Mouse (Mus musculus): ENCODE results near the gene Lmtk3.

The Lmtk3 gene

DNA sequence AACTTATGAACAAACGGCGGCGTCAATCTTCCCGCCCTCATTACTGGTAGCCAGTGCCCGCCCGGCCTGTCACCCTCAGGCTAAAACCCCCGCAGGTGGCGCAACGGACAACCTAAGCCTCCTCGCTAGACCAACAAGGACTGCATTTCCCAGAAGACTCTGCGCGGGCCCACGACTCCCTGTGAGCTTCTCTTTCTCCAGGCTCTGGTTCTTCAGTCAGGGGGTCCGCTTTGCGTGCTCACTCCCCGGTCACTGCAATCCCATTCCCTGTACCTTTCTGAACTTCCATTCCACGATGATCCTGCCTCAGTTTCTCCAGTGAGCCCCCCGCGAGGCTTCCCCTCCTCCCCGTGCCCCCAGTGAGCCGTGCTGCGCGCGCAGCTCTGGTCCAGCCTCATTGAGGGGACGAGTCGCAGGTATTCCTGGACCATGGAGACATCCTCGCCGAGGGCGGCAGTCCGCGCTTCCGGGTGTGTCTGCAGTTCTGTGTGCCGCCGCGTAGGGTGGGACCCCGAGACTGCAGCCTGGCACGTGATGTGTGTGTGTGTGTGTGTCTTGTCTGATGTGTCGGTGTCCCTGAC, at the start of gene Lmtk3:
Lmtk3 (plus strand) TSS at position 228 of the 581 bp plus-strand sequence.
- peak in 1 of 2 experiments; percentile 45 for DNase-seq (ENCODE audit: low spot score in 2 of 2)

DNA sequence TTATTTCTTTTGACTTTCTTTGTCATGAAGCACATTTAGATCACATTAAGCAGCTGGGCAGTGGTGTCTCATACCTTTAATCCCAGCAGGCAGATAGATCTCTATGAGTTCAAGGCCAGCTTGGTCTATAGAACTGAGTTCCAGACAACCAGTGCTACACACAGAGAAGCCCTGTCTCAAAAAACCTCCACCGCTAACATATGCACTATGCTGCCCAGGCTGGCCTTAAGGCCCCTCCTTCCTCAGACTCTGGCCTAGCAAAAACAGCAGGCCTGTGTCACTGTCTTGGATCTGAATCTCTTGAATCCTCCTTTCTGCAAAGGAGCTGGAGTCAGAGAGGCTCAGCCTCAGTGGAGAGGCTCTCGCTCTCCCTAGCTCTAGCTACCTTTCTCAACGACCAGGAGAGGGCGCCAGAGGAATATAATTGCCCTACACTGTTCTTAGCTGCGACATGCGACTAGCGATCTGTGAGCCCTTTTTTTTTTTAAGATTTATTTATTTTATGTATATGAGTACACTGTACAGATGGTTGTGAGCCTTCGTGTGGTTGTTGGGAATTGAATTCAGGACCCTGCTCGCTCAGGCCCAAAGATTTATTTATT, 44.3 kb upstream of the Lmtk3 start:
- peak; percentile 74 to 90 for DNase-seq (ENCODE audit: low spot score in 2 of 2)

DNA sequence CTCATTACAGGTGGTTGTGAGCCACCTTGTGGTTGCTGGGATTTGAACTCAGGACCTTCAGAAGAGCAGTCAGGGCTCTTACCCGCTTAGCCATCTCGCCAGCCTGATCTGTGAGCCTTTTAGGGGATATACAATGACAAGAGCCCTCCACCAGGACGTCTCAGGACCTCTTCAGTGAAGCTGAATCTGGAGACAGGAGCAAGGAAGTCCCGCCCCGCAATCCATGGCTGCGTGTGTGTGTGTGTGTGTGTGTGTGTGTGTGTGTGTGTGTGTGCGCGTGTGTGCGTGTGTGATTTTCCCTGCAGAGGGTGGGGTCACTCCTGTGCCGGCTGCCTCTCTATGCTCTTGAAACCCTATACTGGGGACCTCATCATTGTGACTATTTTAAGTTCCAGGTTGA, 43.7 kb upstream of the Lmtk3 start:
- DNase-seq (ENCODE audit: low spot score in 2 of 2) = no peak

DNA sequence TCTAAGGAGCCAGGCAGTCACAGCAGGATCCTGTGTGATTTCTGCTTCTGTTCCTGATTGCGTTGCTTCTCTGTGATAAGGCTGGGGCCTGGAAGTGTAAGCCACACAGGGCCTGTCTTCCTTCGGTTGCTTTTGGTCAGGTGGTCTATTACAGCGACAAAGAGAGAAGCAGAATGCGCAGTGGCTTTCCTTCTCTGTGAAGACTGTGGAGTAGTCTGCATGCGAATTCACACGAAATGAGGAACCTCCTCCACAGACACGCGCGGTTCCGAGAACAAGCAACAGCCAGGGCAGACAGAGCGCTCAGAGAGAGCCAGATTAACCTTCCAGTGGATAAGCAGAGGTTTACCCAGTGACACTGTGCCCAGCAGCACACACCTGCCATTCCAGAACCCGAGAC, 42.2 kb upstream of the Lmtk3 start:
- DNase-seq (ENCODE audit: low spot score in 2 of 2) = no peak

DNA sequence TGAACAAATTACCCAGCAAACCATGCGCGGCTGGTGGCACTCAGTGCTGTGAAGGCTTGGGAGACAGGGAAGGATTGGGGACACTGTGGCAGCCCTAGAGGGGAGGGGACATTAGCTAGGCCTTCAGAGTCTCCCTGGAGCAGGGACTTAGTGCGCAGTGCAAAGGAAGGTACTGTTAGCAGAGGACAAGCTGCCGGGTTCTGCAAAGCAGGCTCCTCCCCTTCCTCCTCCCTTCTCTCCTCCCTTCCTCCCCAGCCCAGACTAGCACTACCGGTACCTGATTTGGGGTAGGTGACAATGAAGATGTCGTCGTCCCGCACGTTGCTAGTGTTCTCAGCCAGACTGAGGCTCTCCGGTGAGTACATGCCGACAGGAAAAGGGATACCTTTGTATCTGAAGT, 41.8 kb upstream of the Lmtk3 start:
- DNase-seq (ENCODE audit: low spot score in 2 of 2) = no peak

DNA sequence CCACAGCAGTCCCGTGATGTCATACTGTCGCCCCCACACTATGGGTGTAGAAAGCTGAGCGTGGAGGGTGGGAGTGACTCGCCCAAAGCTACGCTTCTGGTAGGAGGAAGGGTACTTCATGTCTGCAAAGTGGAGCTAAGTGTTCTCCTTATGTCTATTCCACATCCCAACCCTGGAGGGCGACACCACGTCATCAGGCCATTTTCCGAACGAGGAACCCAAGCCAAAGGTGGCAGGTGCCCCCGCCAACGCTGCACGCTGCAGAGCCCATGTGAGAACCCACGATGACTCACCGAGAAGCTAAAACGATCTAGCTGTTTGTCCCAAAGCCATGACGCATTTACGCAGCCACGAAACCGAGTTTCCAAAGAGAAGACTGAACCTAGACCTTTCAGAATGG, 41.2 kb upstream of the Lmtk3 start:
- DNase-seq (ENCODE audit: low spot score in 2 of 2) = no peak

DNA sequence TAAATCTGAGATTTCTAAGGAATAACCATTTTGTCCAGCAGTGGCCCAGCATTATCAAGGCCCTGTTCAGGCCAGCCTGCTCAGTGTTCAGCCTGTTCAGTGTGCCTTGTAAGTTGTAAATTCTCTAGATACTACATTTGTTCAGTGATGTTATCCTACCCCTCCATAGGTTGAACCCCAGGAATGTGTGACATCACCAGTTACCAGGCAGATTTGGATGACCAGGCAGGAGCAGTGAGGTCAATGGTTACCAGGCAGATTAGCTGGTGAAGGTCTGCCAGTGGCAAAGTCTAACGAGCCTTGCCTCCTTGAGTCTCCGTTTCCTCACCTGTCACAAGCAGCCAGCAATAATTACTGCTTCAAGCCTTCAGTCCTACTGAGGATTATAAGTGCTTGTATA, 39.2 kb upstream of the Lmtk3 start:
- DNase-seq (ENCODE audit: low spot score in 2 of 2) = peak; percentile 64 to 79

DNA sequence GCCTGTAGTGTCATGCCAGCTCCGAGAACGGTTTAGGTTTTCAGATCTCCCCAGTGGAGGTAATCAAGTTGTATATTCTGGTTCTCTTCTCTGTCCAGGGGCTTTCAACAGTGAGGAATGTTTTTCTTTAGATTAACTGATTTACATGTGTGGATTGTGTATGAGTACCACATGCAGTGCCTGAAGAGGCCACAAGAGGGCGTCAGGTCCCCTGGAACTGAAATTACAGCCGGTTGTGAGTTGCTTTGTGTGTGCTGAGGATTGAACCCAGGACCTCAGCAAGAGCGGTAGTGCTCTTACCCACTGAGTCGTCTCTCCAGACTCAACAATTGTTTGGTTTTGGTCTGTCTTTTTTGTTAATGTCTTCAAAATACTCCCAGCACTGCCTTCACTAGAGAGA, 37.0 kb upstream of the Lmtk3 start:
- no peak for DNase-seq (ENCODE audit: low spot score in 2 of 2)

DNA sequence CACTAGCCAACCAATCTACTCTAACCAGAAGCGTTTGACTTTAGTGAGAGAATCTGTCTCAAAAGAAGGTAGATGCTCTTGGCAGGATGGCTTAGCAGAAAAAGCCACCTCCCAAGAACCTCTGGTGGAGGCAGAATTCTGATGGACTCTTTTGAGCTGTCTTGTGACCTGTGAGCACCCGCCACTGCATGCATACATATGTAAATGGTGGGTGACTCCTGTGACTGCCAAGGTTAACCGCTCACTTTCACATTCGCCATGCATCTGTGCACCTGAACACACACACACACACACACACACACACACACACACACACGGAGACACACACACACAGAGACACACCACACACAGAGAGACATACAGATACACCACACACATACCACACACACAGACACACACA, 36.1 kb upstream of the Lmtk3 start:
- DNase-seq (ENCODE audit: low spot score in 2 of 2) = no peak

DNA sequence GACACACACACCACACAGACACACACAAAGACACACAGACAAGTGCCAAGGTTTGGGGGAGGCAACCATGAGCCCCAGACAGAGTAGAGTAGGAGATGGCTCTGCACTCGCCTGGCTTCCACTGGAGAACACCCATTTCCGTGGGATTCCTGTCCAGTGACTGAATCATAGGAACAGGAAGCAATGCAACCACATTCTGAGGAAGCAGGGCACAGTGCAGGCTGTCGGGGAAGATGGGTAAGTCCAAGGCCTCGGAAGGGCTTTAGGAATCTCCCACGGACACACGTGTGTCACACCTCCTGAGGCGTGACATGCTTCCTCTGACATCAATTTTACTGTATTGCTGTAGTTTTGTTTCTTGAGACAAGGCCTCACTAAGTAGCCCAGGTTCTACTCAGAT, 35.4 kb upstream of the Lmtk3 start:
- no peak for DNase-seq (ENCODE audit: low spot score in 2 of 2)

DNA sequence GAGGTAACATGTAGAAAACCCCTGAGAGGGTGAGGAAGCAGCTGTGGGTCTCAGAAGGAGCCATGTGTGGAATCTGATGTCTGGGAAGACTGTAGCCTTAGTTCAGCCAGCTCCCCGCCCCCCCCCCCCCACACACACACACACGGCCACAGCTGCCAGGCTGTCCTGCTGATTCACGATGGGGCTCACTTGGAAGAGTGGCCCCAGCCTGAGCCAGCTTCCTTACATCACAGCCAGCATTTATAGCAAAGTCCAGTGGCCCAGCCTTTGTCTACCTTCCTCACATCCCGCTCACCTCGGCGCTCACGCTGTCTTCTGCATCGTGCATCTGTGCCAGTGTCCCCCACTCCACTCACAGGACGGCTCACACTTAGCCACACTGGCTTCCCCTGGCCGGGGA, 34.1 kb upstream of the Lmtk3 start:
- DNase-seq (ENCODE audit: low spot score in 2 of 2) = no peak

DNA sequence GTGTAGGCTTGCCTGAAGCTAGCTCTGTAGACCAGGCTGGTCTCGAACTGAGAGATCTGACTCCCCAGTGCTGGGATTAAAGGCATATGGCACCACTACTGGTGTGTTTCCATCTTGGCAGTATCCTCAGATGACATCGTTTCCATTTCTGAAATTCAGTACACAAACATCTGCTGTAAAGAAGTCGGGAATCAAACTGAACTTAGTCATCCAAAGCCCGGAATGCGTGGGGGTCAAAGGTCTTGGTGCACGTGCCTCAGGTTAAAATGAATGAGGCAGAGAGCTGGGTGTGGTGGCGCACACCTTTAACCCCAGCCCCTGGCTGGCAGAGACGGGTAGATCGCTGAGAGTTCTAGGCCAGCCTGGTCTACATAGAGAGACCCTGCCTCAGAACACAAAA, 33.4 kb upstream of the Lmtk3 start:
- DNase-seq (ENCODE audit: low spot score in 2 of 2) = no peak

DNA sequence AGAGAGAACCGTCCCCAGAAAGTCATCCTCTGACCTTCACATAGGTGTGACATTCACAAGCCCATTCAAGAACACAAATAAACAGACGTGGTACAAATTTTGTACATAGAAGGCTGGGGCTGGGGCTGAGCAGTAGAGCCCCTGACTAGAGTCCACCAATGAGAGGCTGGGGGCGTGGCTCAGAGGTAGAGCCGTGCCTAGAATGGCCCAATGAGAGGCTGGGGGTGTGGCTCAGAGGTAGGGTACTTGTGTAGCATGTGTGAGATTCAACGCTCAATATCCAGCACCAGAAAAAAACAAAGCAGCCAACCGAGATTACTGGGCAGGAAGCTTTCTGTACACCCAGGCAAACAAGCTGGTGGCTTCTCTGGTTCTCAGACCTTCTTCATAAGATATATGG, 27.8 kb upstream of the Lmtk3 start:
- DNase-seq (ENCODE audit: low spot score in 2 of 2) = no peak

DNA sequence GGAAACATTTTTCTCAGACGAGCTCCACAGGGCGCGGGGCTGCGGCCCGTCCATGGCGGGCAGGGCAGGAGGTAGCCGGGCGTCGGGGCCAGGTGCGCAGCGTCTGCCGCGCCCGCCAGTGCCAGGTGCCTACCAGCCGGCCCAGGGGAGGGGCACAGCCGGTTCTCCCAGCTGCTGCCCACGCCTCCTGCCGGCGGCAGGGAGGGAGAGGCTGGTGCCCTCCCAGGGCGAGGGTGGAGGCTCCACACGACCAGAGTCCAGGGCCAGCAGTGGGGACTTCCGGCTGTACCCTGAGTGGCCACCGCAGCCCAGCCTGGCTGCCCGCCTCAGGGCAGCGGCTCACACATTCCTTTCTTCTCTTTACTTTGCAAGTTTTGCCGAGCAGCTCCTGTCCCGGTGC, 24.1 kb upstream of the Lmtk3 start:
- no peak for DNase-seq (ENCODE audit: low spot score in 2 of 2)

DNA sequence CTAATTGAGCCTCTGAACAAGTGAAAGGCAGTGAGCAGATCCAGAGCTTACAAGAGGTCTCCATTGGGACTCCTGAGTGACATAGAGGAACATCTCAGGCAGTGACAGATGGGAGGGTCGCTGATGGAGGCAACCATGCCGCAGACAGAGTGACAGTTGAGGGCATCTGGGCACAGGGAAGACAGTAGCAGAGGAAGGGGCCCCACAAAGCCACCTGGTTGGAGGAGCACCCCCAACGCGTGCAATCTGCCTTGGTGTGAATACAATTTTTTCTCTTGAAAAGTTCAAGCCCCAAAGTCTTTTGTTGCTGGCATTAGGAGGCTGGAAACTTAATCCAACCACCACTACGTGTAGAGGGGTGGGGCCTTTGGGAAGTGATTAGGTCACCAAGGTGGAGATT, 23.4 kb upstream of the Lmtk3 start:
- DNase-seq (ENCODE audit: low spot score in 2 of 2) = no peak

DNA sequence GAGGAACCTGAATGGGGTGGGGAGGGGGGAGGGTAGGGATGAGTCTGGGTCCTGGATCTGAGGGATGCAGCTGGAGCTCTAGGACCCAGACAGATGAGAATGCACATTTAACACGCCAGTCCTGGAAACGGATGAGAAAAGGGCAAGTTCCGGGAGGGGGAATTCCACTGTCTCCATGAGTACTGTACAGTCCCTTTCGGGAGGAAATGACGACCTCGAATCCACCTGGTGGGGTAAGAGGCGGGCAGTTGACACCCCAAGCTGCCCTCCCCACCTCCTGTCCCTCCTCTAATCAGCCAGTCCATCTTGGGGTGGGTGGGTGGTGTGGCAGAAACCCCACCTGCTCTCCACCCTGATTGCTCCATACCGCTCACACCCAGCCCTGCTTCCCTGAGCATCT, 17.5 kb upstream of the Lmtk3 start:
- DNase-seq (ENCODE audit: low spot score in 2 of 2) = no peak

DNA sequence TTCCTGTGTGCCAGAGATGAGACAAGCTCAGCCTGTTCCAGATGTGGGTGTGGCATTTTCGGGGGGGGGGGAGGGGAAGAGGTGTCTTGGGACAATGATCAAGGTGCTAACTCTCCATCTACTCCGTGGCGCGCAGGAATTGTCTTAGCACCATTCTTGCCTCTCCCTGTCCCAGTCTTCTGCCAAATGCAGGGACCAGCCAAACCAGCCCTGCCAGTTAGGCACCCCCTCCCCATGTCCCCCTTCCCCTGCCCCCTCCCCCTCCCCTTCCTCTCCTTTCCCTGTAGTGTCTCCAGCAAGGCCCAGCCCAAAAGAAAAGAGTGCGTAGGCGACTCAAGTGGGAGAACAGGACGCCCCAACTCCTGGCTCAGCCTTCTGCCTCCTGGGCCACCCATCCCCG, 16.8 kb upstream of the Lmtk3 start:
- no peak for DNase-seq (ENCODE audit: low spot score in 2 of 2)

DNA sequence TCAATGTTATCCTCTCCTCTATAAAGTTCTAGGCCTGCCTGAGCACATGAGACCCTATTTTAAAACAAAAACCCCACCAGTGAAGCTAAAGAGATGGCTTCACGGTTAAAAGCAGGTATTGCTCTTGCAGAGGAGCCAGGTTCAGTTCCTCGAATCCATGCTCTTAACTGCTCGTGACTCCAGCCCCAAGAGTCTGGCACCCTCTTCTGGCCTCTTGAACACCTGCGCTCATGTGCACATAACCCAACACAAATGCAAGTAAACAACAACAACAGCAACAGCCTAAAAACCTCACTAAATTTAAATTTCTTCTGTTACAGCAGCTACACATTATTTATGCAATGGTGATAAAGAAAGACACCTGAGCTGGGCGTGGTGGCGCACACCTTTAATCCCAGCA, 16.0 kb upstream of the Lmtk3 start:
- no peak for DNase-seq (ENCODE audit: low spot score in 2 of 2)

DNA sequence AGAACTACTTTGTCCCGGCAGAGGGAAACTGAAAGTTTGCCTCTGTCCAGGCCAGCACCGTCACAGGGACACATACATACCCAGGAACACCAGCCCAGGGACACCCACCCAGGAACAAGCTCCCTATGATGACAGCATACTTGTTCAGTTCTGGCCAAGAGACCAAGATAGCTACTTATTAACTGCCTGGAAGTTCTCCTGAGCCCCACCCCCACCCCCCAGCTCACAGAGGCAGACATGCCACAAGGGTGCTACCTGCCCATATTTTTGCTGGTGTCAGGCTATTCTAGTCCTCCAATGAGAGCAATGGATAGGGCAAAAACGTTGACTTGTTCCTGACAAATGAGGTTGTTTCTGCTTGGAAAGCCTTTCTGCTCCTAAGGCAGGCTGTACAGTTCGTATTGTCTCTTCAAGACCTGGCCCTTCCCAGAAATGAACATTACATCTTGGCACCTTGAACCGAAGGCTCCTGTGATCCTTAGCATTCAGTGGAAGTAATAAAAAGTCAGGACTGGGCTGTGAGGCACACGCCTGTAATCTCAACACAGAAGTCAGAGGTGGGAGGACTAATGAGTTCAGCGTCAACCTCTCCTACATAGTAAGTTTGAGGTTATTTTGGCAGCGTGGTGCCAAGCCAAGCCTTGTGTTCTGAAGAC, 13.0 kb upstream of the Lmtk3 start:
- DNase-seq (ENCODE audit: low spot score in 2 of 2) = no peak

DNA sequence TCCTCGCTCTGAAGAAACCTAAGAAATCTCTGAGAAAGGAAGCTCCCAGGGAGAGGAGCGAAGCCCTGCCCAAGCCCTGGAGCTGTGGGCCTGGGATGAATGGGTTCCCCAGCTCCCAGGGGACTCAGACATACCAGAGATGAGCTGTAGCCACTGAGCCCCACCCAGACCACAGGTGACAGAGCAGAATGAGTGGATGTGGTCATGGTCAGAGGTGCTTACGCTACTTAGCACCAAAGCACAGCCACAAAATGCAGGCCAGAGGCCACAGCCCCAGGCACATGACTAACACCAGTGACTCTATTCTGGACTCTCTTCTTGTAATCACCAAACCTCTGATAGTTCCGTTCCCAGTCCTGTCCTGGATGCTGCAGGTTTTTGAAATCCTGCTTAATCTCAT, 12.4 kb upstream of the Lmtk3 start:
- DNase-seq (ENCODE audit: low spot score in 2 of 2) = no peak

DNA sequence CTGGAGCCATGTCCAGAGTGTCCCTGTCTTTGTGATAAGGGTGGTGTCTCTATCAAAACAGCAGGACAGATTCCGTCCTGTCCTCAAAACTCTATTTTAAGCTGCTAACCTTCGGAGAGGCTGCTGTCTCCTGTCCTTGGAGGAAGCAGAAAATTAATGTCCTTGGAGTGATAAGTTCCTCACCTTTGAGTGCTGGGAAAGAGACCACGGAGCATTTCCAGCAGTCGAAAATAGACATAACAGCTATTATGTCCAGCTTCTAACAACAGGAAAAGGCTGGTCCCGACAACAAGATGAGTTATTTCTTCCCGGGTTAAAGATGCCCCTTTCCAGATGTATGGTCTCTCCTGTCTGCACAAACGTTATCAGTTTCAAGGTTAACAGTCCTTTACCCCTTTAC, 8.3 kb upstream of the Lmtk3 start:
- DNase-seq (ENCODE audit: low spot score in 2 of 2) = no peak

DNA sequence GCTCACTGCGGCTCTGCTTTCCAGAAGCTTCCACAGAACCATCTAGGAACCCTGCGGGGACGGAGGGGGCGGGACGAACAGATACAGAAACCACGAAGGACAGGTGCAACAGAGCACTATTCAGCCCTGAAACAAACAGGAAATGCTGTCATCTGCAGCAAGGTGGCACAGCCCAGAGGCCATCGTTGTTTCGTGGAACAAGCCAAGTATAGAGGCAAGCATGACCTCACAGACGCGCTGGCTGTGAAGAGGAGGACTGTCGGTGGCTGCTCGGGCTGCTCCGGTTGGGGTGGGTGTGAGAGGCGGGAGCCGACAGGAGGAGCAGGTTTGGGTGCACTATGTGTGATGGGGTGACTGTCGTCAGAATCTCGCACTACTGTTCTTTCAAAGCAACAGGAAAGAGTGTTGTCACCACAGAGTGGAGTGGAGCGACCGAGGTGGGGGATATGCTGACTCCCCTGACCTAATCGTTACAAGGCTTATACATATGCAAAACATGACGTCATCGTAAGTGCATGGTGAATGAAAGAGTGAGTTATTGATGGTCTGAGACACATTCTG, 4.4 kb upstream of the Lmtk3 start:
- DNase-seq (ENCODE audit: low spot score in 2 of 2) = no peak

DNA sequence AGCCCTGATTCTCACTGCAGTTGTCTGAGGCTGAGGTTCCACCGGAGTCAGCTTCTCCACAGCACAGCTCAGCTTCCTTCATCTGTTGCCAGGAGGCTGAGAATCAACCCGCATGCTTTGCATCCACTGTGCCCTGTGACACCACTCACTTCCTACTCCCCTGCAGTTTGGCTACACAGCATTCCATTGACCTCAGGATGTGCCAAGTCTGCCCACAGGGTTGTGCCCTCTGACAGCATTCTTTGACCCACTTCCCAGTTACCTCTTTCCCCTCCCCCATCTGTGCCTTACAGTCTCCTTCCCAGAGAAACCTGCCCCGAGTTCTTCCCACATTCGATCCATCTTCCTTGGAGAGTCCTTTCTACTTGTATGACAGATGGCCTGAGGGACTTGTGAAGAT, 1.3 kb upstream of the Lmtk3 start:
- no peak for DNase-seq (ENCODE audit: low spot score in 2 of 2)
